Mouse (Mus musculus) mammary gland, adult 2 months (tissue): ENCODE measurements around the gene Ect2l. TPM values are rescaled to one million over a fixed set of nuclear protein-coding genes. Genes with fewer than 3 reads are reported as not detected.

Experiments used
- polyA plus RNA-seq: library from polyadenylated mRNA; depleted of rRNA; stranded (reverse); fragments of >200 nt; gene quantifications from 2 replicates; pipeline ENCODE4 v1.2.3, GENCODE M21; 2012; ENCODE audit warnings: low replicate concordance; rRNA removed

Ect2l gene
- polyA plus RNA-seq, result not detected in 2 replicates

DNA sequence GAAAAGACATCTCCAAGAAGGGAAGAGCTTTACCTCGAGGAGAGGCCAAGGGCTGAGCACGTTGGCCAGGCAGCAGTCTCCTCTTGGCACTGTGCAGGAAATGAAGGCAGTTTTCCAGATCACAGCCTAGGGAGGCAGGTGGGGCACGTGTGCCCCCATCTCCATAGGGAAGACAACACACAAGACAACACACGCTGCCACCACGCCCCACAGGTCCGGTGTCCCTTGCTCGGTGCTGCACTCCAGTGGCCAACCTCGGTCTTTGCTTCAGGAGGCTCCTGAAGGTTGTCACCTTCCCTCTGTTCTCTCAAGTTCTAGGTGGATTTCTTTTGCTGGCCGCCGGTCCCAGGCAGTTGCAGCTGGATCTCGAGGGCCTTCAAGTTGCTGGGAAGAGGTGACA is at the start of gene Ect2l:
Gene Ect2l, minus strand, starts transcription at position 165 of the 400 bp plus-strand sequence.

DNA sequence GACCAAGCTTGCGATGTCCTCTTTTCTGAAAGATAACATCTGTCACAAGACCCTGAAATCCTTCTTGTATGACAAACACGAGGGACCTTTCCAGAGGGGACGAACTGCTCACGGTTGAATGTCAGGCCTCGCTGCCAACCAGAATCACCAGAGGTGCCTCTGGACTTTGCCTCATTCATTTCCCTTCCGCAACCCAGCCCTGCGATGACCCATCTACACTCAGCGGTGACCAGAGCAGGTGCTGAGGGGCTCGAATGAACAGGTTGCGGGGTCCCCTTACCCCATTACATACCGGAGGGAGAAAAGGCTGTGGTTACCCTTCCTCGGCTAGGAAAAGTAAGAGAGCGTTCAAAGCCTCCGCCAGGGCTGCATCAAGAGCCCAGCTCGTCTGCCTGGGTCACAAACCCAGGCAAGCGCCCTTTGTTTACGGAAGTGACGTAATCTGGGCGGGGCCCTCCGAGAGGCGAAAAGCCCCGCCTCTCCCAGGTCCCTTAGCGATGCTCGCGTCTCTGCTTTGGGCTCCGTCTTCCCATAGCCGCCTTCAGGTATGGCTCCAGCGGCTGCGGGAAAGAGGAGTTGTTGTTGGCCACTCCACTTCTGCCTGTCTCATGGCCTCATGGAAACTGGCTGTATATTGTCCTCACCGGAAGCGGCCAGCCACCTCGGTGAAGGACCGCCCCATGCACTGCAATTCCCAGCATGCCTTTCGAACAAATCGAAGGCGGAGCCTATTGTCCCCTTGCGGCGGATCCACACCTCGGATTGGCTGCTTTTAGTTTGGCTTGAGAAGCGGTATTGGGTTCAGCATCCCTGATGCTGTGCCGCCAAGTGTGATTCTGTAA is 24.1 kb upstream of the Ect2l start, which contains the start of gene Ccdc28a:
Gene Ccdc28a, minus strand, starts transcription at position 439 of the 842 bp plus-strand sequence.

Other genes starting within 250 kb of the Ect2l start
- gene Abracl, start 187.6 kb downstream of the Ect2l start, polyA plus RNA-seq, result 3.3 and 5.9 TPM in 2 replicates
- gene Reps1, start 155.0 kb downstream of the Ect2l start, polyA plus RNA-seq, result 37.3 and 49.4 TPM in 2 replicates
- 13.7 and 22.3 TPM in 2 replicates for gene Ccdc28a, start 24.1 kb upstream of the Ect2l start, polyA plus RNA-seq
- 8.6 and 10.2 TPM in 2 replicates for gene Nhsl1, start 108.1 kb upstream of the Ect2l start, polyA plus RNA-seq